10 mouse cellular contexts compared by ENCODE assay signal in the genomic region with DNA sequence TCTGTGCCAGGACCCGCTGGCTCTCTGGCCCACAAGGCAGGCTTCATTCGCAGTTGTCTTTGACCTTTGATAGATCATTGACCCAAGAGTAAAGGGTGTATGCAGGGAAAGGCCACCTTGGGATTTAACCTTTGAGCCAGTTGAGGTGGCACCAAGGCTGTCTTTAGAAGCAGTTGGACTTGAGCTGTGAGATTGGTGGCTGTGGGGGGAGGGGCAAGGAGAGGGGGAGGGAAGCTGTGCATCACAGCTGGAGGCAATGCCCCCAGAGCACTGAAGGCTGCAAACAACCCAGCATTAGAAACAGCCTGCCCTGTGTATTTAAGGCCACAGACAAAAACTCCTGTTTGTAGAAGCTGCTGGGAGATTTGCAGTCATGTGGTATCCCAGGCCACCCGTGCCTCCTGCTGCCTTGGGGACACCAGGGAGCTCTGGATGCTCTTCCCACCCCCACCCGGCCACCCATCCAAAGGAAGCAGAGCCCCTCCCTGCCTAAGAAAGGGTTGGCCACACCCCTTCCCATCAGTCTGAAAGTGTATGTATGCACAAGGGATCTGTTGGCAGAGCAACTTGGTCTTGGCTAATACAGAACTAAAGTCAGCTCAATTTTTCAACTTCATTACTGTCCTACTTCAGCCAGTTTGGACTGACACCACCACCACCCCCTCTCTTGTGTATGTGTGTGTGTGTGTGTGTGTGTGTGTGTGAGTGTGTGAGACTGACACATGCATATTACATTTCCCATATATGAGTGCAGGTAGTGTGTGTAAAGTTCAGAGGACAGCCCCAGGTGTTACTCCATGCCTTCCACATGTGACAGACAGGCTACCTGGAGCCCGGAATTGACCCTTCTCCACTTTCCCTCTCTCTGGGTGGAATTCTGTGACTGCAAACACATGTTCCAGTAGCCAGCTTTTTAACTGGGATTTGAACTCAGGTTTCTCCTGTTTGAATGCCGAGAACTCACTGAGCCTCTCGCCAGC. TPM values are rescaled to one million over a fixed set of nuclear protein-coding genes. Genes with fewer than 3 reads are reported as not detected.
DNase-seq lines count a peak whose midpoint lies in the region; ATAC-seq and TF ChIP-seq lines count a peak whose summit lies in the region.
"Had no signal": no experiment of that assay in that cellular context is flagged by ENCODE, and none has a peak within 500 bp of the region (broad histone marks: within the 10 kb centered on the region; RNA-seq: fewer than 3 reads in every experiment).

No protein-coding gene starts in this region.

- peak overlapping the region; percentile 16; the same call in 1 of the 2 replicates for H3K27ac ChIP-seq in liver, postnatal 0 days (ENCODE audit: low read depth)
- H3K27ac ChIP-seq in hindbrain, embryonic 14.5 days, result no peak overlapping the region
- H3K27ac ChIP-seq in olfactory bulb, adult 2 months (ENCODE audit: insufficient read depth, low read depth, low read length), result peak overlapping the region; percentile 72
- H3K27ac ChIP-seq: embryonic facial prominence, embryonic 12.5 days; macrophage had no signal

- 54% methylated on average over 7 of the region's 7 CpGs for WGBS in liver, postnatal 0 days (ENCODE audit: insufficient replicate concordance)
- 53% methylated on average over 7 of the region's 7 CpGs for WGBS in hindbrain, embryonic 14.5 days
- WGBS in olfactory bulb, adult 2 months, result 55% methylated on average over 7 of the region's 7 CpGs

- DNase-seq in cerebellum, adult 9-11 months, result peak; percentile 21
- DNase-seq in cerebellum, adult 18-20 months, result no peak
- peak; percentile 27 for DNase-seq in liver, postnatal 0 days
- no peak for DNase-seq in liver
- no peak for DNase-seq in hindbrain, embryonic 14.5 days (ENCODE audit: low spot score)
- no peak for DNase-seq in adrenal gland, adult 2 months
- no peak for DNase-seq in cerebellum, adult 11-12 months

- H3K9ac ChIP-seq in liver, postnatal 0 days (replicated peaks), result no peak overlapping the region
- H3K9ac ChIP-seq in hindbrain, embryonic 14.5 days, result no peak overlapping the region
- H3K9ac ChIP-seq: embryonic facial prominence, embryonic 12.5 days had no signal

- TF ChIP-seq CTCF in liver, postnatal 0 days (IDR thresholded peaks at IDR 0.05; ENCODE audit: low read depth), result no peak
- TF ChIP-seq CTCF in olfactory bulb, adult 2 months (IDR thresholded peaks at IDR 0.05; ENCODE audit: insufficient read depth, low read depth, low read length), result no peak

- no peak overlapping the region for H3K4me2 ChIP-seq in liver, postnatal 0 days (ENCODE audit: low read depth, low read length)
- no peak overlapping the region for H3K4me2 ChIP-seq in hindbrain, embryonic 14.5 days (replicated peaks)
- H3K4me2 ChIP-seq: embryonic facial prominence, embryonic 12.5 days had no signal

- no peaks in the 10 kb centered on the region for H3K9me3 ChIP-seq in liver, postnatal 0 days (ENCODE audit: low read length)
- no peaks in the 10 kb centered on the region for H3K9me3 ChIP-seq in hindbrain, embryonic 14.5 days (ENCODE audit: control insufficient read depth, low read length)
- H3K9me3 ChIP-seq: embryonic facial prominence, embryonic 12.5 days had no signal

- no peaks in the 10 kb centered on the region for H3K27me3 ChIP-seq in liver, postnatal 0 days (ENCODE audit: insufficient read depth, low read length)
- no peaks in the 10 kb centered on the region for H3K27me3 ChIP-seq in hindbrain, embryonic 14.5 days (ENCODE audit: control insufficient read depth, insufficient read depth, low read length)
- H3K27me3 ChIP-seq: embryonic facial prominence, embryonic 12.5 days had no signal

- H3K36me3 ChIP-seq in liver, postnatal 0 days (replicated peaks; ENCODE audit: insufficient read depth, low read length), result no peaks in the 10 kb centered on the region
- H3K36me3 ChIP-seq in hindbrain, embryonic 14.5 days (replicated peaks; ENCODE audit: control insufficient read depth, insufficient read depth), result no peaks in the 10 kb centered on the region
- H3K36me3 ChIP-seq: embryonic facial prominence, embryonic 12.5 days had no signal

- peak; percentile 78 for ATAC-seq in liver, postnatal 0 days
- ATAC-seq in hindbrain, embryonic 14.5 days (ENCODE audit: low FRiP score), result peak; percentile 35; the same call in 1 of the 2 replicates

- no peak overlapping the region for H3K4me3 ChIP-seq in liver, postnatal 0 days (ENCODE audit: low read depth, low read length)
- H3K4me3 ChIP-seq in hindbrain, embryonic 14.5 days (replicated peaks; ENCODE audit: low read length), result no peak overlapping the region
- no peak overlapping the region for H3K4me3 ChIP-seq in olfactory bulb, adult 2 months (ENCODE audit: insufficient read depth, low read depth, low read length)
- H3K4me3 ChIP-seq: embryonic facial prominence, embryonic 12.5 days had no signal

- peaks cover 9% of the 10 kb centered on the region; the same call in 1 of the 2 replicates for H3K4me1 ChIP-seq in liver, postnatal 0 days (ENCODE audit: insufficient read depth)
- H3K4me1 ChIP-seq in hindbrain, embryonic 14.5 days (replicated peaks; ENCODE audit: control insufficient read depth, insufficient read depth, low read length), result peaks cover 19% of the 10 kb centered on the region
- peaks cover 52% of the 10 kb centered on the region for H3K4me1 ChIP-seq in olfactory bulb, adult 2 months (ENCODE audit: control insufficient read depth, insufficient read depth, low read length)

- TF ChIP-seq EP300 in liver, postnatal 0 days (IDR thresholded peaks at IDR 0.05; ENCODE audit: low read depth), result no peak; the same call in 1 of the 2 replicates

- TF ChIP-seq POLR2A in olfactory bulb, adult 2 months (IDR thresholded peaks at IDR 0.05; ENCODE audit: insufficient read depth, low read depth, low read length), result no peak

RNA-seq across cellular contexts. Expression of gene Trpm1, which starts 6.3 kb away (rescaled TPM):
- polyA plus RNA-seq in liver, postnatal 0 days (2015; fragmentation: Nextera tagmentation; extraction: Ambion mirVana), result 0.24 TPM in 1 of 2 replicates, not detected in the other
- 0.12 and 0.23 TPM in 2 replicates for polyA plus RNA-seq in hindbrain, embryonic 14.5 days (2014; fragmentation: Nextera tagmentation; extraction: Ambion mirVana)
- not detected in 2 replicates for polyA plus RNA-seq in olfactory bulb, adult 2 months (2012; ENCODE audit: insufficient read depth, insufficient read length, low replicate concordance, missing spikeins)
- total RNA-seq in adrenal gland, adult 2 months (2021), result not detected
- polyA plus RNA-seq in adrenal gland, adult 2 months (2012; rRNA removed), result not detected in 2 replicates
- polyA plus RNA-seq: macrophage had no signal

Comparison
In these comparisons a context has a peak if more than half of its experiments do, and no peak if none do; other contexts are left out.
1. DNase-seq: peak in cerebellum, adult 9-11 months (single experiment) and liver, postnatal 0 days (single experiment); none in cerebellum, adult 18-20 months (0 of 2), liver (single experiment), hindbrain, embryonic 14.5 days (single experiment), adrenal gland, adult 2 months (single experiment) and cerebellum, adult 11-12 months (single experiment).